Mouse (Mus musculus) lung, postnatal 0 days (tissue): ENCODE measurements at regions not wholly inside any gene's neighbourhood (a gene's known extent, or its start where the extent isn't known, plus 50 kb on each side); places are given as distances from the start of the nearest gene placed in this dataset.

Experiments
- ATAC-seq: fragments of 200-750 bp; cut with Nextera tagmentation; 2 replicates; pipeline ENCODE4 v1.8.0; 2017; ENCODE audit warnings: moderate library complexity
- DNase-seq: peaks from one replicate; pipeline ENCODE4 v3.0.0-alpha.2; 2016; ENCODE audit warnings: low spot score
- H3K27ac ChIP-seq: fragments of 300-500 bp; sonication (generic); 2 replicates; pipeline ENCODE4 v1.5.1; 2014; ENCODE audit warnings: antibody characterized with exemption, mild to moderate bottlenecking, low read length, mixed read lengths
- H3K27me3 ChIP-seq: fragments of 300-500 bp; sonication (generic); replicated peaks from 2 replicates; pipeline ENCODE4 v1.6.1; 2014; ENCODE audit warnings: low read length, mixed read lengths; ENCODE audit not compliant: insufficient read depth
- H3K36me3 ChIP-seq: fragments of 300-500 bp; sonication (generic); 2 replicates; pipeline ENCODE4 v1.6.1; 2014; ENCODE audit warnings: low read length, mixed read lengths; ENCODE audit not compliant: insufficient read depth
- H3K4me1 ChIP-seq: fragments of 300-500 bp; sonication (generic); 2 replicates; pipeline ENCODE4 v1.6.1; 2014; ENCODE audit warnings: antibody characterized with exemption, low read depth, low read length, mixed read lengths; ENCODE audit not compliant: insufficient read depth
- H3K4me2 ChIP-seq: fragments of 300-500 bp; sonication (generic); replicated peaks from 2 replicates; pipeline ENCODE4 v1.6.1; 2014; ENCODE audit warnings: low read depth, mild to moderate bottlenecking, low read length, moderate library complexity, mixed read lengths
- H3K4me3 ChIP-seq: fragments of 300-500 bp; sonication (generic); 2 replicates; pipeline ENCODE4 v1.5.1; 2014; ENCODE audit warnings: low read depth, low read length
- H3K9ac ChIP-seq: fragments of 300-500 bp; sonication (generic); replicated peaks from 2 replicates; pipeline ENCODE4 v1.6.1; 2014; ENCODE audit warnings: low read depth, mild to moderate bottlenecking
- H3K9me3 ChIP-seq: fragments of 300-500 bp; sonication (generic); 2 replicates; pipeline ENCODE4 v1.6.1; 2016; ENCODE audit warnings: low read length, mixed read lengths
- CTCF ChIP-seq: IDR thresholded peaks from 2 replicates; pipeline ENCODE4 v1.5.1; 2016; ENCODE audit warnings: antibody characterized with exemption, mild to moderate bottlenecking
- EP300 ChIP-seq: IDR thresholded peaks from 2 replicates; pipeline ENCODE4 v1.6.1; 2016; ENCODE audit warnings: antibody characterized with exemption, mild to moderate bottlenecking, control low read depth
- WGBS: fragments of 180-500 bp; shearing (Covaris S2); extraction: QIAGEN DNeasy Blood & Tissue Kit; methylation state at CpG from one replicate; pipeline ENCODE4 v1.1.7; 2014; 5-methylcytosine and 5-hydroxymethylcytosine counted together

DNA sequence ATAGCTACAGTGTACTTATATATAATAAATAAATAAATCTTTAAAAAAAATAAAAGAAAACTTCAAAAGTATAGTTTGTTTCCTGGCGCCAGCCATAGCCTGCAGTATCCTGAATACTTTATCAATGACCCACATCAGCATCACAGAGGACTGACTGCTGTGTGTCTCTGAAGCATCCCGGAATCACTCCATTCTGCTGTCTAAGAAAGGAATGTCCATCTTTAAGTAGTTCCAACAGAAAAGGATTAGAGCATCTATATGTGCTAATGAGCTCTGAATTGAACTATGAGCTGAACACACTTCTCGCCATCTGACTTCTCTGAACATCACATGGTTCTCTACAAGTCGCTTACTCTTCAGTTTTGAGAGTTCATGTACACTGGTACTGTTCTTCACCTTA is 745.8 kb upstream of the Chrm3 start:
- no peaks in the 10 kb centered on the region for H3K9me3 ChIP-seq
- H3K4me3 ChIP-seq: no peak overlapping the region
- ATAC-seq (no peak), DNase-seq (no peak)
- no peaks in the 10 kb centered on the region for H3K36me3 ChIP-seq
- WGBS: 84% methylated on average over 4 of the region's 4 CpGs
- no peak overlapping the region for H3K27ac ChIP-seq
- H3K4me1 ChIP-seq: no peaks in the 10 kb centered on the region
- no peak overlapping the region for H3K9ac ChIP-seq
- H3K27me3 ChIP-seq: no peaks in the 10 kb centered on the region
- no peak for TF ChIP-seq CTCF
- TF ChIP-seq EP300: no peak
- H3K4me2 ChIP-seq: no peak overlapping the region

GRCm38 (mm10) chr13:11105571-11105970 is 744.9 kb upstream of the Chrm3 start:
- Histone ChIP-seq H3K27me3 (no peaks in the 10 kb centered on the region), H3K9me3 (no peaks in the 10 kb centered on the region), H3K27ac (no peak overlapping the region), H3K4me3 (no peak overlapping the region), H3K4me1 (no peaks in the 10 kb centered on the region), H3K9ac (no peak overlapping the region), H3K4me2 (no peak overlapping the region), H3K36me3 (no peaks in the 10 kb centered on the region)
- 26% methylated on average over 2 of the region's 2 CpGs for WGBS
- no peak for TF ChIP-seq CTCF
- no peak for TF ChIP-seq EP300
- ATAC-seq (no peak), DNase-seq (no peak)

GRCm38 (mm10) chr13:11099586-11099950 is 738.9 kb upstream of the Chrm3 start:
- Histone ChIP-seq H3K4me1 (no peaks in the 10 kb centered on the region), H3K36me3 (no peaks in the 10 kb centered on the region), H3K9me3 (no peaks in the 10 kb centered on the region), H3K9ac (no peak overlapping the region), H3K4me3 (no peak overlapping the region), H3K27ac (no peak overlapping the region), H3K4me2 (no peak overlapping the region), H3K27me3 (no peaks in the 10 kb centered on the region)
- no peak for DNase-seq
- TF ChIP-seq CTCF (no peak), EP300 (no peak)
- ATAC-seq: no peak

- H3K36me3 ChIP-seq: no peaks in the 10 kb centered on the region
- no peak overlapping the region for H3K4me2 ChIP-seq
- H3K4me3 ChIP-seq: no peak overlapping the region
- DNase-seq: no peak
- H3K9me3 ChIP-seq: no peaks in the 10 kb centered on the region
- ATAC-seq: no peak
- TF ChIP-seq EP300 (no peak), CTCF (no peak)
- no peaks in the 10 kb centered on the region for H3K27me3 ChIP-seq
- no peak overlapping the region for H3K9ac ChIP-seq
- 46% methylated on average over 4 of the region's 4 CpGs for WGBS
- no peak overlapping the region for H3K27ac ChIP-seq
- no peaks in the 10 kb centered on the region for H3K4me1 ChIP-seq
Measured at GRCm38 (mm10) chr13:11098899-11099585, 738.4 kb upstream of the Chrm3 start.

GRCm38 (mm10) chr13:11092911-11093310 is 732.3 kb upstream of the Chrm3 start:
- H3K27me3 ChIP-seq: no peaks in the 10 kb centered on the region
- H3K4me3 ChIP-seq: no peak overlapping the region
- H3K9me3 ChIP-seq: no peaks in the 10 kb centered on the region
- no peak overlapping the region for H3K27ac ChIP-seq
- no peak overlapping the region for H3K4me2 ChIP-seq
- H3K4me1 ChIP-seq: no peaks in the 10 kb centered on the region
- ATAC-seq (no peak), DNase-seq (no peak)
- H3K36me3 ChIP-seq: no peaks in the 10 kb centered on the region
- WGBS: 32% methylated on average over 2 of the region's 2 CpGs
- no peak overlapping the region for H3K9ac ChIP-seq
- TF ChIP-seq CTCF: no peak
- TF ChIP-seq EP300: no peak
